Mouse (Mus musculus) brain, embryonic 14.5 days (tissue): ENCODE results near the gene Acbd3.

Experiments
- CTCF ChIP-seq: fragments of 200-500 bp; IDR thresholded peaks from 2 replicates; pipeline ENCODE4 v1.5.1; 2012; ENCODE audit warnings: inconsistent platforms, mild to moderate bottlenecking, moderate library complexity, borderline replicate concordance; ENCODE audit not compliant: insufficient read depth, insufficient read length; ENCODE audit errors: extremely low read depth
- POLR2A ChIP-seq: fragments of 200-500 bp; IDR thresholded peaks from 2 replicates; pipeline ENCODE4 v1.6.1; 2012; ENCODE audit warnings: mild to moderate bottlenecking, inconsistent platforms, borderline replicate concordance; ENCODE audit not compliant: poor library complexity, insufficient read depth, insufficient read length, severe bottlenecking; ENCODE audit errors: extremely low read depth

- TF ChIP-seq CTCF (no peak), POLR2A (no peak)
Observed at GRCm38 (mm10) chr1:180777289-180777659, 51.4 kb downstream of the Acbd3 start.
